Mouse (Mus musculus): ENCODE data around the gene A930004D18Rik.

Gene A930004D18Rik

GRCm38 (mm10) chr2:18052581-18052980 lies 15.0 kb upstream of the A930004D18Rik start:
- no peak for DNase-seq

DNA sequence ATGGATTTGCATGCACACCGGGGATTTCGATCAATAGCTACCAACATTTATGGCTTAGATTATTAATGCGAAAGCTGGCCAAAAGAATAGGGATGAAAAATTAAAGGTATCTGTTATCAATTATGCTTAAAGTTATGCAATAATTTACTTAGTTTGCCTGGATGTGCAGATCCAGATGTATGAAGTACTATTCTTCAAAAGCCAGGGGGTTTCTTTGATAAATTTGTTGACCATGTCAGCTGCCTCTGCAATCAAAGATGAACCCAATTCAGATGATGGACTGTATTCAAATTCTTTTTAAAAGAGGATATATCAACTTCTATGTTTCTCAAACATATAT lies 14.3 kb upstream of the A930004D18Rik start:
- DNase-seq = no peak

GRCm38 (mm10) chr2:18051026-18051830 lies 13.7 kb upstream of the A930004D18Rik start:
- DNase-seq = no peak

GRCm38 (mm10) chr2:18050541-18050985 lies 13.0 kb upstream of the A930004D18Rik start:
- no peak for DNase-seq

GRCm38 (mm10) chr2:18050018-18050417 lies 12.5 kb upstream of the A930004D18Rik start:
- DNase-seq = no peak

GRCm38 (mm10) chr2:18049279-18049821 lies 11.8 kb upstream of the A930004D18Rik start:
- no peak for DNase-seq

DNA sequence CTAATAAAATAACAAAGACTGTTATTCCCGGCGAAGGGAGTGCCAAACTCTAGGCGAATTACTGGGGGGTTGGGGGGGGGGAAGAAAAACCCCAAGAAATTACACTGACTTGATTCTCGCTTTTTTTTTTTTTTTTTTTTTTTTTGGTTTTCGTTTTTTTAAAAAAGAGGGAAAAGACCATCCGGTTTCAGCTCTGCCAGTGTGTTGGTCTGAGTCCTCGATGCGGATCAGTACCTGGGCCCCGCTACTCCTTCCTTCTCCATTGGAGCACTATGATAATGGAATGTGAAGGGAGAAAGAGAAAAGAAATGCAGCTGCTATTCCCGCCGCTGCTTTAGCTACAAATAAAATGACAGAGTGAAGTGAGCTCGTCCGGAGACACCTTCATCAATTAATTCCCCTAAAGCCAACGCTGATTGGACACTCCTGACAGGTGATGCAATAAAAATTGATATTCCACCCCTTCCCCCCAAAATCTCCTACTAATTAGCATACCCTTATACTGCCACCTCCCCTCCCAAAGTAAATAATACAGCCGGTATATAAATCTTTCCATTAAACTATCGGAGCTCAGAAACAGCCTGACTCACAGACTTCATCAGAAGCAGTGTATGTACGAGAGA lies 11.0 kb upstream of the A930004D18Rik start, which contains the start of gene Skida1:
TSS of gene Skida1 (minus strand) at position 599 of the 623 bp plus-strand sequence.
- DNase-seq = no peak

GRCm38 (mm10) chr2:18047646-18048452 lies 10.3 kb upstream of the A930004D18Rik start:
- peak; percentile 80 for DNase-seq

GRCm38 (mm10) chr2:18046758-18047645 lies 9.5 kb upstream of the A930004D18Rik start:
- DNase-seq = peak; percentile 70

DNA sequence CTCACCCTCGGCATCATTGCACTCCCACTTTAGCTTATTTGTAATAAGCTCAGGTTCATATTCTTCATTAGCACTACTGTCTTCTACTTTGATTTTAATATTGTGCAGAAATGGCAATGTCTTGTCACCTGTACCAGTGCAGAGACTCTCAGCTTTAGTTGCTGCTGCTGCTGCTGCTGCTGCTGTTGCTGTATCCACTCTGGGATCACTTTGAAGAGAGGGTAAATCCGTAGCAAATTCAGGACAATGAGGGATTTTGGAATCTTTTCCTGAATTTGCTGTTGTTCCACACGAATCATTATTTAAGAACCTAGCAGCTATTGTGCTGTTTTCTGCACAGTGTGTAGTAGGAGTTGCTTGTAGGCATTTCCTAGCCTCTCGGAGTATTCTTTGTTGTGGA lies 8.6 kb upstream of the A930004D18Rik start:
- no peak for DNase-seq

GRCm38 (mm10) chr2:18045781-18046181 lies 8.2 kb upstream of the A930004D18Rik start:
- DNase-seq = no peak

- DNase-seq = no peak
These were observed 7.7 kb upstream of the A930004D18Rik start for GRCm38 (mm10) chr2:18045143-18045780.

GRCm38 (mm10) chr2:18041199-18041885 lies 3.8 kb upstream of the A930004D18Rik start:
- no peak for DNase-seq

DNA sequence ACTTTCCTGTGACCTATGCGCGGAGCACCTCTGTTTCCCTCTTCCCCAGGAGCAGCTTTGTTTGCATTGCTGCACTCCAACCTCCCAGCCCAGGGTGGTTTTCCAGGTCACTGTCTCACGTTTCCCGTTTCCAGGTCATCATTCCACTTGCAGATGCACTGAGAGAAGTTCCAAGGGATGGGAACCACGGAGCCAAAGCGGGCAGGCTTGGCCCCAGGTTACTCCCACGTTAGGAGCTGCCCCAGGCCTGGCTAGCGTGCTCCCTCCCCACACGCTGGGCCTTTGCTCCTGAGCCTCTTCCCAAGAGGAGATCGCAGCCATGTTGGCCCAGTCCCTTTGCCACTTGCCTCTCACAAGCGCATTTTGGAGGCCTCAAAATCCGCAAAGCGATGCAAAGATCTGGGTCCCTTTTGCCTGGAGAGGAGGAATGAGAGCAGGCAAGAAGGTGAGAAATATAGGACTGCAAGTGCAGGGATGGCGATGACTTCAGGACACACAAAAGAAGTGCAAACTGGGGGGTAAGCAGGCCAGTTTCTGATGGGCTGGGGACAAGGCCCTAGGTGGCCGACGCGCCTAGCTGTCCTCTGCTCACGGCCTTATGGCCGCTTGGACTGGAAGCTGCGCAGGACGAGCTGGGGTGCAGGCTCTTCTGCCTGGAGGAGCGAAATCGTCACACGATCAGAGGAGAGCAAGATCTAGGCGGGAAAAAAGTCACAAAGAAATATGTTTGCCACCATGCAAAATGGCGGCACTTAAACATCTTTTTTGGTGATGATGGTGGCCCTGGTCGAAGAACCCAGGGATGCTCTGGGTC lies 3.0 kb upstream of the A930004D18Rik start:
- no peak for DNase-seq

DNA sequence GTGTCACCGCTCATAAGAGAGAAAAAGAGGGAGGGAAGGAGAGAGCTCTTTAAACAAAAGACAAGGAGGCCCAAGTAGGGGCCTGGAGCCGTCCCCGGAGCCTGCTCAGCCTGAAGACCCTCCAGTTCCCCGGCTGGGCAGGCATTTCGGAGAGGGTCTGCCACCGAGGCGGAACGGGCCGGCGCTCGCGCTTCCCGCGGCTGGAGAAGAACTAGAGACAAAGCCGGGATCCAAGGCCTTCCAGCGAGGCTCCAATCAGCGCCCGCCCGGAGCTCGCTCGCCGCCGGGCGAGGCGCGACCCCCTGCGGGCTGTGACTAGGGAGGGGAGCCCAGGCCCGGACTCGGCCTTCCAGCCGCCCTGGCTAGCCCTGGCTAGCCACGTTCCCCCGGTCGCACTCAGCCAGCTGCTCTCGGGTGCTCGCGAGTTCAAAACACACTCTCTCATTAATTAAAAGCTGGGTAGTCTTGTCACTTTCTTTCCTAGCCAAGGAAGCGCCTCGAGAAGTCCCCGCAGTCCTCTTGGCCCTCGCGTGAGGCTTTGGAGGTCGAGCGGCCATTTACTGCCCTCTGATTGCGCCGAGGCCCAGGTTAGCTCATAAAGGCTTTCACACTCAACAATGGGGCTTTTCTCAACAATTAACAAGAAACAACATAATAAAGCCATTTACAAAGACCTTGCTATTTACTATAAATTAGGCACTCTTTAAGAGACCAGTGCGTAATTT lies 2.2 kb upstream of the A930004D18Rik start:
- no peak for DNase-seq

GRCm38 (mm10) chr2:18038895-18039371 lies 1.4 kb upstream of the A930004D18Rik start:
- DNase-seq = no peak

DNA sequence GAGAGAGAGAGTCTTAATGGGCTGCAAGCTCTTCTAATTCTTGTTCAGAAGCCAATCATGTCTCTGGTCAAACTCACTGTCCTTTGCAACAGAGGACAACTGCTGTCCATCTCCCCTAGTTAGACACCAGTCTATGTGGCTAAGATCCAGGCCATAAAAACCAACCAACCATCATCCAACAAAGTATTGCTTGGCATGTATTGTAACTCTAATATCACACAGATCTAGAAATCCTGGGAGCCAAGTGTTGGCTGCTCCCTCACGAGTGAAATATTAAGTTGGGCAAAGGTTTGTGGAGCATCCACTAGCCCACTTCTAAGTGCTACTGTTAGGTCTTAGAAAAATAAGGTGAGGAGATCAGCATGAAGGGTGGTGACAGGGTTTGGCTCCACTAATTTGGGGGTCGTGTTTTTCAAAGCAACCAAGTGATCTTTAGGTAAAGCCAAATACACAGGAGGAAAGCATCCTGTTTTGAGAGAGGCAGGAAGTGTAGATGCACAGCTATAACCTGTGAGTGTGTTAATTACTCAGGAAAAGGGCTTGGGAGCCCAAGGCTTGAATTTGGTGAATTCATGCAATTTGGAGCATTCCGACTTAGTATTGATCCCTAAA lies 710 bp upstream of the A930004D18Rik start:
- no peak for DNase-seq

GRCm38 (mm10) chr2:18034371-18035250 lies 2.9 kb downstream of the A930004D18Rik start:
- no peak for DNase-seq

All from lung, postnatal 36 days (tissue).